Mouse (Mus musculus): ENCODE results near the gene Dnase1l2. TPM values are rescaled to one million over a fixed set of nuclear protein-coding genes. Genes with fewer than 3 reads are reported as not detected.
A peak's percentile ranks its signal among the peaks of the same experiment; 100 is the strongest.
"Not testable (repeated sequence)": the region's sequence is repeated elsewhere in the genome, so short reads cannot be mapped to it uniquely, and the experiment has no call there.

Dnase1l2 gene
- polyA plus RNA-seq, 1 experiment from 2014 or later, result 1.9 TPM

DNA sequence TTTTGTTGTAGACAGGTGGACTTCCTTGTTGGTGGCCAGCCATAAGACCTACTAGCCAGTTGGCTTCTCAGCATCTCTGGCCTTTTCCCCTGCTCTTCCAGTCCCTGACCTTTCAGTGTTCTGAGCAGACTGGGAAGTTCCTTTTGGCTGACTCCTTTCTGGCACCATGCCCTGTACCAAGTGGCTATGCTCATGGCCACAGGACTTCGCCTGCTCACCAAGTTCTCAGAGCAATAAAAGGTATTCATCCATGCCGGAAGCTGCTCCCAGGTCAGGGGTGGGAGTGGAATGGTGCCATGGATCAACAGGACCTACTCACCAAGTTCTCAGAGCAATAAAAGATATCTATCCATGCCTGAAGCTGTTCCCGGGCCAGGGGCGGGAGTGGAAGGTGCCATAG lies 29.6 kb upstream of the Dnase1l2 start:
- DNase-seq (ENCODE audit: low spot score), result no peak

GRCm38 (mm10) chr17:24470701-24471527 lies 28.0 kb upstream of the Dnase1l2 start:
- DNase-seq (ENCODE audit: low spot score), result no peak

- DNase-seq (ENCODE audit: low spot score), result peak; percentile 98
Observed at GRCm38 (mm10) chr17:24469910-24470602, 27.2 kb upstream of the Dnase1l2 start, which contains the start of the genes E4f1 and Pgp. Gene E4f1 (minus strand): TSS chr17:24470313. Gene Pgp (plus strand): TSS chr17:24470392.

DNA sequence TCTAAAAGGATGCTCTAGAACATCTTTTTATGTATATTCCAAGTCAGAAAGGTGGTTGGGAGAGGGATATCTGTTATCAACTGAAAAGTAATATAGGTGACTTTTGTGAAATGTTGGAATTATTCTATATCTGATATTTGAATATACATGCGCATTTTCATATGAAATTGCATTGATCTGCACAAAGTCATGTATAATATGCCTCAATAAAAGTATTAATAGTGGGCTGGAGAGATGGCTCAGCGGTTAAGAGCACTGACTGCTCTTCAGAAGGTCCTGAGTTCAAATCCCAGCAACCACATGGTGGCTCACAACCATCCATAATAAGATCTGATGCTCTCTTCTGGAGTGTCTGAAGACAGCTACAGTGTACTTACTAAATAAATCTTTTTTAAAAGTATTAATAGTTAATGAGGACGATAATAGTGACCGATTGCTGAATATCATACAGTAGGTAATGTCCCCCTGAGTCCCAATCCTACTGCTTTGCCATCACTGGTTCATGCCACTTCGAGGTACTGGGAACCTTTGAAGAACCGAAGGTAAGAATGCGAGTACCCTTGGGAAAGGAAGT lies 26.5 kb upstream of the Dnase1l2 start:
- no peak for DNase-seq (ENCODE audit: low spot score)

DNA sequence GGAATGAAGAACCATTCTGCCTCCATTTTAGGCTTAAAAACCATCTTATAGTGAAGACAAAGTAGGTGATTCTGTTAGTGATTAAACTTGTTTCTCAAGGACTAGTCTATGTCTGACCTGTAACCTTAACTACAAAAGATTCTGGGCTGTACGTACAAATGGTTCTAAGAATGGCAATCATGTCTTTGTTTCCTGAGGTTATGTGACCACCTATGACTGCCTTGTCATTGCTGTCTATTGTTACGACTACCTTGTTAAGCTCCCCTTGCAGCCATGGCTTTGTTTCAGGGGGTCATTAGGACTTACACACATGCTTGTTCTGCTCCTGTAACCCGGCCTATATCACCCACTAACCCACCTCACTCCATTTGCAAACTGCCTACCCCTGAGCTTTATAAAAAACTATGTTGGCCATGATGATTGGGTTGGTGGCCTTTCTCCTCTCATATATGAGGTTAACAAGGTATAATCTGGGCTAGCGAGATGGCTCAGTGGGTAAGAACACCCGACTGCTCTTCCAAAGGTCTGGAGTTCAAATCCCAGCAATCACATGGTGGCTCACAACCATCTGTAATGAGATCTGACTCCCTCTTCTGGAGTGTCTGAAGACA lies 25.8 kb upstream of the Dnase1l2 start:
- no peak for DNase-seq (ENCODE audit: low spot score)

DNA sequence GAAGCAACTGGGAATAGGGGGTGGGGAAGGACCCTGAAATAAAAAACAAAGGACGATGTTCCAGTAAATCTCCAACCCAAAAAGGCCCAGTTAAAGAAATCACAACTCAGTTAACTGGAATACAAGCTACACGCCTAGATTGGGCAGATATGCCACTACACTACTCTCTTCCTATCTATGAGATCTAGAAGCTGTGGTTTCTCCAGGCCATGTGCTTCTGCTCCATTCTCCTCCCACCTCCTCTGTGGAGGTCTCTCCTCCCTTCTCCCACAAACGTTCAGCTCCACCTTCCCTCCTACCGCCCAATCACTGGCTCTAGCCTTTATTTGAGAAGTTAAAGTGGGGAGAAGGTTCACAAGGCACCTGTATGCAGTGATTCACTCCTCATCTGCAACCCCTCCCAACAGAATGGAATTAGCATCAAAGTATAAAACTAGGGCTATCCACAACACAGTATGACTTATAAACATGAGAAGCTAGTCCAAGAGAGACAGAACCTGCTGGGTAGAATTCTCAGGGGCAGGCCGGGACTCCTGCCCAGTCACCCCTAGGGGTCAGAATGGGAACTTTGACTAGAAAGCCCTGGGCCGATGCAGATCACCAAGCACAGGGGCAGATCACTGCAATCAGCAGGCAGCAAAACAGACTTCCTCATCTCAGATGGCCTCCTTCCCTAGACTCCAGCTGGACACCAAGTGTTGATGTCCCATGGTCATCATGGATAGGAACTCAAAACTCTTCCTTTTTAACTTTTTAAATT lies 20.6 kb upstream of the Dnase1l2 start:
- DNase-seq (ENCODE audit: low spot score), result no peak

GRCm38 (mm10) chr17:24462932-24463331 lies 20.0 kb upstream of the Dnase1l2 start:
- DNase-seq (ENCODE audit: low spot score), result no peak

DNA sequence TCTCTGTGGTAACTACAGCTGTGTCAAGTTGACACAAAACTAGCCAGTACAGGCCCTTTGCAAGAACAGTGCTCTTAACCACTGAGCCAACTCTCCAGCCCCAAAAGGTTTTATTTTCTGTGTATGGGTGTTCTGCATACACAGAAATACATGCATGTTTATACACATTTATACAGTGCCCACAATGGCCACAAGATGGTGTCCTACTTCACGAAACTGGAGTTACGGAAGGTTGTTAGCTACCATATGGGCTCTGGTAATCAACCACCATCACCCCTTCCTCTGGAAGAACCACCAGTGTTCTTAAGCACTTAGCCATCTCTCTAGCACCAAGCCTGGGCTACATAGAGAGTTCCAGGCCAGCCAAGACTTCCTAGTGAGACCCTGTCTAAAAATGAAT lies 18.7 kb upstream of the Dnase1l2 start:
- DNase-seq (ENCODE audit: low spot score), result peak; percentile 68

DNA sequence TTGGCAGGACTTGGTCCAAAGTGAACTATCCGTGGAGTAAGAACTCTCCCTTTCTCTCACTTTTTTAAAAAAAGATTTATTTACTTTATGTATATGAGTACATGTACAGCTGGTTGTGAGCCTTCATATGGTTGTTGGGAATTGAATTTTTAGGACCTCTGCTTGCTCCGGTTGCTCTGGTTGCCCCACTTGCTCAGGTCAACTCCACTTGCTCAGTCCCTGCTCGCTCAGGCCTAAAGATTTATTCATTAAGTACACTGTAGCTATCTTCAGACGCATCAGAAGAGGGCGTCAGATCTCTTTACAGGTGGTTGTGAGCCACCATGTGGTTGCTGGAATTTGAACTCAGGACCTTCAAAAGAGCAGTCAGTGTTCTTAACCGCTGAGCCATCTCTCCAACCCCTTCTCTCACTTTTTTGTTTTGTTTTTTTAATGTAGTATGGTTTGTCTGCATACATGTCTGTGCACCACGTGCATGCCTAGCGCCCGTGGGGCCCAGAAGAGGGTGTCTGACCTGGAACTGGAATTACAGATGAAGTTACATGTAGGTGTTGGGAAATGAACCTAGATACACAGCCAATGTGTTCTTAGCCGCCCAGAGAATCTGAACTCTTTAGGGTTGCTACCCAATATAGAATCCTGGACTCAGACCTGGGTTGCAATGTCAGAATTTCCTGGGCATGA lies 12.8 kb upstream of the Dnase1l2 start:
- not testable (repeated sequence) for DNase-seq (ENCODE audit: low spot score)

- DNase-seq (ENCODE audit: low spot score), result peak; percentile 99
Observed at GRCm38 (mm10) chr17:24454756-24455522, 12.0 kb upstream of the Dnase1l2 start.

- peak; percentile 33 for DNase-seq (ENCODE audit: low spot score)
Observed at GRCm38 (mm10) chr17:24454218-24454755, 11.4 kb upstream of the Dnase1l2 start.

GRCm38 (mm10) chr17:24453372-24453771 lies 10.5 kb upstream of the Dnase1l2 start:
- no peak for DNase-seq (ENCODE audit: low spot score)

DNA sequence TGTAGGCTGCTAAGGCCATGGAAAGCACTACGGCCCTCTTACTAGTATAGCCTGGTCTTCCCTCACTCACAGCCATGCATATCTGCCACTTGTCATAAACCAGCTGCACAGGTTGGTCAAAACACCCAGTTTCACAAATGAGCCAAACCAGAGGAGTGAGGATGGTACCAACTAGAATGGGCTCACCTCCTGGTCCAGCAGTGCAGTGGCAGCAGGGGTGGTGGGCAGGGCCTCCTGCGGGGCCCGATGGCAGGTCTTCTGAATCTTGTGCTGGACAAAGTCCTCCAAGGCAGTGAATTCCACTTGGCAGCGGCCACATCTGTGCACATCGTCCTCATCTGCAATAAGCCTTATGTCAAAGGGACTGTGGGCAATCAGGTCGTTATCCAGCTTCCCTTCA lies 8.3 kb upstream of the Dnase1l2 start:
- no peak for DNase-seq (ENCODE audit: low spot score)

GRCm38 (mm10) chr17:24449507-24449906 lies 6.6 kb upstream of the Dnase1l2 start:
- no peak for DNase-seq (ENCODE audit: low spot score)

DNA sequence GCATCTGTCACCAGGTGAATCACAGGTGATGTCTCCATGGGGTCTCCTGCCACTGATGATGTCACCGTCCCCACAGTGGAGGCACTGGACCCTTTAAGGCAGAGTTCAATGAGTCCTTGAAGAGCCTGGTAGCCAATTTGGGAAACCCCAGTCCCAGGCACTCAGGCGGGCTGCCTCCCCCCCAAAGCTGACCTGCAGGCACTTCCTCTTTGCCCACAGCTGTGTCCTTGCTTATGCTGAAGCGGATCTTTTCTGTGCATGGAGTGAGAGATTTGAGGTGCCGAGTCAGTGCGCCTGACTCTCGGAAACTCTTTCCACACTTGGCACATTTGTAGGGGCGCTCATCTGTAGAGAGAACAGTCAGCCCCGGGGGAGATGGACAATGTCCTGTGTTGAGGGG lies 3.7 kb upstream of the Dnase1l2 start:
- DNase-seq (ENCODE audit: low spot score), result no peak

DNA sequence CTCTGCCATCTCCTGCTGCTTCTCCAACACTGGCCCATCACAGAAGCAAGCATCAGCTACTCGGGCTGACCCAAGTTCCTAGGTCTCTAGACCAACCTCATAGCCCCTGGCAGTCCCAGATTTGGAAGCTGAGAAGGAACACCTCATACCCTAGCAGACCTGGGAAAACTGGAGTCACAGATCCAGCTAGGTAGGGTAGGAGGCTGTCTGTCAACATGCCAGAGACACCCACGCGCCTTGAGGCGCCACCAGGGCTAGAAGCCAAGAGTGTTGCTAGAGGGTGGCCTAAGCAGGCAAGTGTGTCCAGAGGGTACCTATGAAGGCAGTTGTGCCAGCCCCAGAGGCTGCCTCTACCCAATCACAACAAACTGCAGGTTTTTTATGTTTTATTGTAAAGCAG lies 504 bp upstream of the Dnase1l2 start:
- DNase-seq (ENCODE audit: low spot score), result no peak

DNA sequence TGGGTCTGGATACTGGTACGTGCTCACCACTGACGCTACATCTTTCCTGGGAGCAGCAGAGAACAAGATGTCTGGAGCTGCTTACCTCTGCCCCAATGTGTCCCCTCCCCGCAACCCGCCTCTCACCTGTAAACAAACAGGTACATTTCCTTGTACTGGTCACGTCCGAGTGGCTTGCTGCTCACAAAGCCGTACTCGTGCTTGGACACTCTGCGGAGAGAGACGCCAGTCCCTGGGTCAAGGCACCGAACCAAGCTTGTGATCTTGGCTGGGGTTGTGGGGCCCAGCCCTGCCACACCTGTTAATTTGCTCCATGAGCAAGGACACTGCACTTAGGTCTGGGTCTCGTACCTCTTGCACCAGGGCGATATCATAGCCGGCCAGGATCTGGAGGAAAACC lies 798 bp downstream of the Dnase1l2 start:
- no peak for DNase-seq (ENCODE audit: low spot score)

DNA sequence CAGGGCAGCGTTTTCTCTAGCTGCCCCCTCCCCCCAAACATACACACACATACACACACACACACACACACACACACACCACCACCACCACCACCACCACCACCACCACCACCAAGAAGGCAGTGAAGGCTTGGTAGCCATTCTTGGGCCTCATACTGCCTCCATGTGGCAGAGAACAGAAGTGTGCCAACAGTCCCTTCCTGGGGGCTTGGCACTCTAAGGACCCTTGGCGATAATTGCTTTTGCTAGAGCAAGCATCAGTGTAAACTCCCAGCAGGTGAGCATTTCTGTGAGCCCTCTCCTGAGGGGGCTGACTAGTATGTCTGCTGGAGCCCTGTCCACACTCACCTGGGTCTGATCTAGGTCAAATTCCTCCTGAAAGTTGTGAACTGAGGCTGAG lies 1.8 kb downstream of the Dnase1l2 start:
- DNase-seq (ENCODE audit: low spot score), result no peak

DNA sequence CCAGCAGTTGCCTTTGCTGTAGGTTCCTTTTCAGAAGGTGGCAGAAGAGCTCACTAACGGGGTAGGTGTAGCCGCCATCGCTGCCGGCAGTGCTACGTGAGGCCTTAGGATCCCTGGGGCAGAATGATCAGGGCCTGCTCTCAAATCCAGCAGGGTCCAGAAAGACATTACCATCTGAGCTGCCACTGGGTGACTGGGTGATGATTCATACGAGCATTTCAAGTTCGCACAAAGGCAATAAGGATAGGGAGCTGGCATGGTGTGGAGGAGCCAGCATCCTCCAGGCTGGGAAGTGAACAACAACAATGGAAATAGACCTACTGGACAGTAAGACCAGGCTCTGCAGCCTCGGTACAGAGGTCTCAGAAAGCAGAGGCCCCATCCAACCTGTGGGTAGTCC lies 2.5 kb downstream of the Dnase1l2 start:
- no peak for DNase-seq (ENCODE audit: low spot score)
